Mouse (Mus musculus): ENCODE measurements around the gene Cort.

Gene Cort

GRCm38 (mm10) chr4:149098571-149098970 lies 28.0 kb downstream of the Cort start:
- no peak for DNase-seq (ENCODE audit: low read depth, low spot score)

- no peak for DNase-seq (ENCODE audit: low read depth, low spot score)
Observed at GRCm38 (mm10) chr4:149097956-149098355, 28.6 kb downstream of the Cort start.

GRCm38 (mm10) chr4:149091364-149091763 lies 35.2 kb downstream of the Cort start:
- no peak for DNase-seq (ENCODE audit: low read depth, low spot score)

- no peak for DNase-seq (ENCODE audit: low read depth, low spot score)
Observed at GRCm38 (mm10) chr4:149085381-149085780, 41.2 kb downstream of the Cort start.

GRCm38 (mm10) chr4:149081528-149081927 lies 45.0 kb downstream of the Cort start:
- DNase-seq (ENCODE audit: low read depth, low spot score): no peak

- no peak for DNase-seq (ENCODE audit: low read depth, low spot score)
Observed at GRCm38 (mm10) chr4:149080111-149080510, 46.5 kb downstream of the Cort start.

GRCm38 (mm10) chr4:149079629-149080028 lies 46.9 kb downstream of the Cort start:
- DNase-seq (ENCODE audit: low read depth, low spot score): no peak

GRCm38 (mm10) chr4:149078261-149078660 lies 48.3 kb downstream of the Cort start:
- no peak for DNase-seq (ENCODE audit: low read depth, low spot score)

GRCm38 (mm10) chr4:149075871-149076575 lies 50.5 kb downstream of the Cort start:
- peak; percentile 87 for DNase-seq (ENCODE audit: low read depth, low spot score)

- DNase-seq (ENCODE audit: low read depth, low spot score): no peak
Observed at GRCm38 (mm10) chr4:149075073-149075472, 51.5 kb downstream of the Cort start.
